ENCODE assay signal across 17 mouse cellular contexts in genomic region chr6:145781256-145781655, GRCm38 (mm10). TPM values are rescaled to one million over a fixed set of nuclear protein-coding genes. Genes with fewer than 3 reads are reported as not detected.
DNase-seq lines count a peak whose midpoint lies in the region; ATAC-seq lines count a peak whose summit lies in the region.
"Had no signal": no experiment of that assay in that cellular context is flagged by ENCODE, and none has a peak within 500 bp of the region (broad histone marks: within the 10 kb centered on the region; RNA-seq: fewer than 3 reads in every experiment).

No protein-coding gene starts in this region.

- peak overlapping the region; percentile 41; the same call in 1 of the 2 replicates for H3K27ac ChIP-seq in heart, embryonic 13.5 days (replicated peaks)
- no peak overlapping the region for H3K27ac ChIP-seq in heart, embryonic 12.5 days (ENCODE audit: poor library complexity, severe bottlenecking)
- H3K27ac ChIP-seq: embryonic facial prominence, embryonic 10.5 days; hindbrain, embryonic 12.5 days; intestine, embryonic 15.5 days; liver, embryonic 14.5 days; midbrain, embryonic 13.5 days; stomach, postnatal 0 days had no signal

- no peak overlapping the region for H3K4me3 ChIP-seq in heart, embryonic 13.5 days
- no peak overlapping the region for H3K4me3 ChIP-seq in heart, embryonic 12.5 days
- H3K4me3 ChIP-seq: embryonic facial prominence, embryonic 10.5 days; erythroblast, embryonic 14.5 days; heart, embryonic 15.5 days; hindbrain, embryonic 12.5 days; intestine, embryonic 15.5 days; midbrain, embryonic 13.5 days; myocyte had no signal

- DNase-seq in brain, adult 2 months (ENCODE audit: low read depth, low spot score): peak; percentile 90
- DNase-seq in cerebellum, adult 18-20 months: peak; percentile 64 to 68
- peak; percentile 70 for DNase-seq in cerebellum, postnatal 36 days
- DNase-seq in adrenal gland, postnatal 25 days: no peak
- no peak for DNase-seq in urinary bladder, postnatal 14 days (ENCODE audit: low spot score)

- no peaks in the 10 kb centered on the region for H3K36me3 ChIP-seq in heart, embryonic 13.5 days
- no peaks in the 10 kb centered on the region; the same call in 1 of the 2 replicates for H3K36me3 ChIP-seq in heart, embryonic 12.5 days
- H3K36me3 ChIP-seq: embryonic facial prominence, embryonic 10.5 days; heart, embryonic 15.5 days; hindbrain, embryonic 12.5 days; intestine, embryonic 15.5 days; midbrain, embryonic 13.5 days had no signal

- no peaks in the 10 kb centered on the region for H3K27me3 ChIP-seq in heart, embryonic 13.5 days (replicated peaks)
- H3K27me3 ChIP-seq in heart, embryonic 12.5 days (replicated peaks): no peaks in the 10 kb centered on the region
- H3K27me3 ChIP-seq: heart, embryonic 15.5 days; hindbrain, embryonic 12.5 days; intestine, embryonic 15.5 days; midbrain, embryonic 13.5 days had no signal

- peaks cover 57% of the 10 kb centered on the region for H3K4me1 ChIP-seq in heart, embryonic 13.5 days
- peaks cover 45% of the 10 kb centered on the region for H3K4me1 ChIP-seq in heart, embryonic 12.5 days (replicated peaks)
- H3K4me1 ChIP-seq: intestine, embryonic 15.5 days had no signal

- no peaks in the 10 kb centered on the region for H3K9me3 ChIP-seq in heart, embryonic 13.5 days
- H3K9me3 ChIP-seq in heart, embryonic 12.5 days (replicated peaks): no peaks in the 10 kb centered on the region
- H3K9me3 ChIP-seq: embryonic facial prominence, embryonic 10.5 days; heart, embryonic 15.5 days; hindbrain, embryonic 12.5 days; intestine, embryonic 15.5 days; midbrain, embryonic 13.5 days had no signal

- WGBS in heart, embryonic 13.5 days: 82% methylated on average over 9 of the region's 9 CpGs
- WGBS in heart, embryonic 12.5 days: 82% methylated on average over 9 of the region's 9 CpGs

- no peak overlapping the region for H3K4me2 ChIP-seq in heart, embryonic 13.5 days
- no peak overlapping the region for H3K4me2 ChIP-seq in heart, embryonic 12.5 days
- H3K4me2 ChIP-seq: heart, embryonic 15.5 days; hindbrain, embryonic 12.5 days; intestine, embryonic 15.5 days; midbrain, embryonic 13.5 days had no signal

- ATAC-seq in heart, embryonic 13.5 days (ENCODE audit: extremely low read depth, insufficient number of reproducible peaks, low FRiP score, low TSS enrichment): no peak
- ATAC-seq in heart, embryonic 12.5 days (ENCODE audit: insufficient number of reproducible peaks, low FRiP score): no peak
- ATAC-seq: forebrain, embryonic 16.5 days; midbrain, embryonic 13.5 days had no signal

- no peak overlapping the region; the same call in 1 of the 2 replicates for H3K9ac ChIP-seq in heart, embryonic 13.5 days
- no peak overlapping the region for H3K9ac ChIP-seq in heart, embryonic 12.5 days
- H3K9ac ChIP-seq: heart, embryonic 15.5 days; hindbrain, embryonic 12.5 days; intestine, embryonic 15.5 days; liver, embryonic 14.5 days; midbrain, embryonic 13.5 days had no signal

RNA-seq across cellular contexts. Expression of gene Rassf8, which starts 34.7 kb away (rescaled TPM):
- polyA plus RNA-seq in heart, embryonic 13.5 days (2015; fragmentation: Nextera tagmentation; extraction: Ambion mirVana): 7.4 and 7.6 TPM in 2 replicates
- polyA plus RNA-seq in heart, embryonic 12.5 days (2016; fragmentation: Nextera tagmentation; extraction: Ambion mirVana): 8.8 and 10.6 TPM in 2 replicates
- total RNA-seq in adrenal gland, postnatal 25 days (2021): 105 and 107 TPM in 2 replicates
- polyA plus RNA-seq: erythroblast, embryonic 14.5 days had no signal

Comparison
In these comparisons a context has a peak if more than half of its experiments do, and no peak if none do; other contexts are left out.
1. DNase-seq: peak in brain, adult 2 months (single experiment), cerebellum, adult 18-20 months (2 of 2) and cerebellum, postnatal 36 days (2 of 2); none in adrenal gland, postnatal 25 days (single experiment) and urinary bladder, postnatal 14 days (single experiment).